Mouse (Mus musculus): Measurements from ENCODE around the gene Mvd. TPM values are rescaled to one million over a fixed set of nuclear protein-coding genes. Genes with fewer than 3 reads are reported as not detected.

Mvd gene
- polyA plus RNA-seq, 1 experiment from 2014 or later, result 15.9 TPM

- Histone ChIP-seq H3K4me2 (ENCODE audit: low read depth, low read length) (no peak overlapping the region), H3K4me1 (ENCODE audit: control insufficient read depth, insufficient read depth, low read length) (peaks cover 15% of the 10 kb centered on the region), H3K9me3 (replicated peaks; ENCODE audit: control insufficient read depth, low read length) (no peaks in the 10 kb centered on the region), H3K9ac (ENCODE audit: low read length) (no peak overlapping the region), H3K27me3 (ENCODE audit: control insufficient read depth, insufficient read depth, low read length) (no peaks in the 10 kb centered on the region), H3K4me3 (ENCODE audit: low read length) (no peak overlapping the region), H3K27ac (ENCODE audit: low read length) (peak overlapping the region; percentile 30; the same call in 1 of the 2 replicates), H3K36me3 (ENCODE audit: control insufficient read depth, insufficient read depth) (peaks cover 15% of the 10 kb centered on the region)
- 82% methylated on average over 5 of the region's 5 CpGs for WGBS
- no peak for ATAC-seq (replicated peaks; ENCODE audit: extremely low read depth, insufficient read depth, low FRiP score)
Observed at GRCm38 (mm10) chr8:122470691-122471090, 27.5 kb upstream of the Mvd start.

GRCm38 (mm10) chr8:122469965-122470364, 26.7 kb upstream of the Mvd start:
- no peaks in the 10 kb centered on the region for H3K27me3 ChIP-seq (ENCODE audit: control insufficient read depth, insufficient read depth, low read length)
- no peaks in the 10 kb centered on the region for H3K9me3 ChIP-seq (replicated peaks; ENCODE audit: control insufficient read depth, low read length)
- H3K27ac ChIP-seq (ENCODE audit: low read length), result no peak overlapping the region; the same call in 1 of the 2 replicates
- H3K4me1 ChIP-seq (ENCODE audit: control insufficient read depth, insufficient read depth, low read length), result peaks cover 14% of the 10 kb centered on the region
- no peak overlapping the region for H3K9ac ChIP-seq (ENCODE audit: low read length)
- peak; percentile 21; the same call in 1 of the 2 replicates for ATAC-seq (replicated peaks; ENCODE audit: extremely low read depth, insufficient read depth, low FRiP score)
- H3K4me2 ChIP-seq (ENCODE audit: low read depth, low read length), result no peak overlapping the region
- H3K36me3 ChIP-seq (ENCODE audit: control insufficient read depth, insufficient read depth), result peaks cover 17% of the 10 kb centered on the region
- H3K4me3 ChIP-seq (ENCODE audit: low read length), result no peak overlapping the region
- 86% methylated on average over 10 of the region's 10 CpGs for WGBS

DNA sequence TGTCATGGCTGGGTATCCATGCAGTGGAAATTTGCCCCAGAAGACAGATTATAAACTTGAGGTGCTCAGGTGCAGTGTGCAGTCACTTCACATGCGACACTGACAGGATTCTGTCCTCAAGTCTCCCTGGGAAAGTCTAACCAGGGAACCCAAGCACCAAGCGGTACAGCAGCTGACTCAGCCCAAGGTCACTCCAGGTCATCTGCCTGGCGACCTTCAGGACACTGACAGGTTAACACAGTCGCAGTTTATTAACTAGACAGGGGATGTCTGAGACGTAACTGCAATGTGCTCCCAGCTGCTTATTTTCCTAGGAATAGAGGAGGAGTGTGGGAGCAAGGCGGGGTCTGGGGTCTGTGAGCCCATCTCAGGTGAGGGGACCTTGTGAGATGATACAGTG, 26.2 kb upstream of the Mvd start:
- WGBS, result 79% methylated on average over 6 of the region's 6 CpGs
- Histone ChIP-seq H3K4me1 (ENCODE audit: control insufficient read depth, insufficient read depth, low read length) (peaks cover 8% of the 10 kb centered on the region), H3K9me3 (replicated peaks; ENCODE audit: control insufficient read depth, low read length) (no peaks in the 10 kb centered on the region), H3K4me2 (ENCODE audit: low read depth, low read length) (no peak overlapping the region), H3K4me3 (ENCODE audit: low read length) (no peak overlapping the region), H3K27me3 (ENCODE audit: control insufficient read depth, insufficient read depth, low read length) (no peaks in the 10 kb centered on the region), H3K36me3 (ENCODE audit: control insufficient read depth, insufficient read depth) (peaks cover 17% of the 10 kb centered on the region), H3K27ac (ENCODE audit: low read length) (no peak overlapping the region), H3K9ac (ENCODE audit: low read length) (no peak overlapping the region)
- no peak for ATAC-seq (replicated peaks; ENCODE audit: extremely low read depth, insufficient read depth, low FRiP score)

GRCm38 (mm10) chr8:122467816-122468215, 24.6 kb upstream of the Mvd start:
- Histone ChIP-seq H3K27ac (ENCODE audit: low read length) (no peak overlapping the region), H3K27me3 (ENCODE audit: control insufficient read depth, insufficient read depth, low read length) (no peaks in the 10 kb centered on the region), H3K4me3 (ENCODE audit: low read length) (no peak overlapping the region), H3K4me2 (ENCODE audit: low read depth, low read length) (no peak overlapping the region), H3K36me3 (ENCODE audit: control insufficient read depth, insufficient read depth) (peaks cover 12% of the 10 kb centered on the region), H3K9ac (ENCODE audit: low read length) (no peak overlapping the region), H3K9me3 (replicated peaks; ENCODE audit: control insufficient read depth, low read length) (no peaks in the 10 kb centered on the region), H3K4me1 (ENCODE audit: control insufficient read depth, insufficient read depth, low read length) (peaks cover 12% of the 10 kb centered on the region)
- WGBS, result 85% methylated on average over 13 of the region's 13 CpGs
- ATAC-seq (replicated peaks; ENCODE audit: extremely low read depth, insufficient read depth, low FRiP score), result no peak

DNA sequence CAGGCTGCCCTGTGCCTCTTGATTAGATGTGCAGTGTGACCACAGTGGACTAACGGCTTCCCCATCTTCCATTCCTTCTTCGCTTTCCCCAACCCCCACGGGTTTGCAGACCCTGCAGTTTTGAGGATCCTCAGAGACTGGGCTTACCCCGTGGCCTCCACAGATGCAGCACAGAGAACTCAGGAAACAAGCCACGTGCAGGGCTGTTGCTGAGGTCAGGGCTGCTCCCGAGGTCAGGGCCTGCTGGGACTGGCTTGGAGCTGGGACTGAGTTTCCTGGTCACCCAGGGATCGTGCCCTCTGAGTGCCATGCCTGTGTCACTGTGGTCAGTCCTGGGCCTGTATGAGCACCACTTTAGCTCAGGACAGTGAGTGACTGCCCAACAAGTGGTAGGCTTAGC, 21.8 kb upstream of the Mvd start:
- Histone ChIP-seq H3K9me3 (replicated peaks; ENCODE audit: control insufficient read depth, low read length) (no peaks in the 10 kb centered on the region), H3K36me3 (ENCODE audit: control insufficient read depth, insufficient read depth) (peaks cover 12% of the 10 kb centered on the region), H3K4me2 (ENCODE audit: low read depth, low read length) (no peak overlapping the region), H3K27ac (ENCODE audit: low read length) (no peak overlapping the region), H3K27me3 (ENCODE audit: control insufficient read depth, insufficient read depth, low read length) (peaks cover 3% of the 10 kb centered on the region; the same call in 1 of the 2 replicates), H3K4me3 (ENCODE audit: low read length) (no peak overlapping the region), H3K4me1 (ENCODE audit: control insufficient read depth, insufficient read depth, low read length) (peaks cover 32% of the 10 kb centered on the region), H3K9ac (ENCODE audit: low read length) (no peak overlapping the region)
- ATAC-seq (replicated peaks; ENCODE audit: extremely low read depth, insufficient read depth, low FRiP score), result no peak
- 56% methylated on average over 7 of the region's 7 CpGs for WGBS

- WGBS, result 33% methylated on average over 12 of the region's 12 CpGs
- no peak overlapping the region for H3K4me3 ChIP-seq (ENCODE audit: low read length)
- no peak overlapping the region for H3K4me2 ChIP-seq (ENCODE audit: low read depth, low read length)
- no peak overlapping the region for H3K9ac ChIP-seq (ENCODE audit: low read length)
- 0 out of 2 replicates have a peak, but pooled peaks have one; percentile 21 for ATAC-seq (replicated peaks; ENCODE audit: extremely low read depth, insufficient read depth, low FRiP score)
- peaks cover 3% of the 10 kb centered on the region; the same call in 1 of the 2 replicates for H3K27me3 ChIP-seq (ENCODE audit: control insufficient read depth, insufficient read depth, low read length)
- H3K4me1 ChIP-seq (ENCODE audit: control insufficient read depth, insufficient read depth, low read length), result peaks cover 34% of the 10 kb centered on the region
- no peaks in the 10 kb centered on the region for H3K9me3 ChIP-seq (replicated peaks; ENCODE audit: control insufficient read depth, low read length)
- H3K36me3 ChIP-seq (ENCODE audit: control insufficient read depth, insufficient read depth), result peaks cover 12% of the 10 kb centered on the region
- H3K27ac ChIP-seq (ENCODE audit: low read length), result no peak overlapping the region; the same call in 1 of the 2 replicates
Observed at GRCm38 (mm10) chr8:122463651-122464640, 20.7 kb upstream of the Mvd start.

DNA sequence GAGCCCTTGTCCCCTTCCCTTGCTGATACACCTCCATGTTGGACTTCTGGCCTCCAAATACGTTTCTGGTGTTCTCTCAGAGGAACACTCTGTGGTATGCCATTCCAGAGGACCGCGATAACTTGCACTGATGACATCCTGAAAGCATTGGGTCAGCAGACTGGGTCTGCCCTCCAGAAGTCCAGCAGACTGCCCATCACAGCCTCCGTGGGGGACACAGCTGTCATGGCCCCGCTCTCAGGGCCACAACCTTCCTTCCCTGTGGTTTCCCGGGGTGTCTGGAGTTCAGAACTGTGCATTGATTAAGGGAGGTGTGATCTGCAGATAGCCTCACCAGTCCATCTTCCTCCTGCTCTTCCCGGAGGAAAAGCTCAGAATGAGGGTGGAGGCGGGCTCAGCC, 19.3 kb upstream of the Mvd start:
- Histone ChIP-seq H3K27ac (ENCODE audit: low read length) (no peak overlapping the region), H3K4me3 (ENCODE audit: low read length) (no peak overlapping the region), H3K27me3 (ENCODE audit: control insufficient read depth, insufficient read depth, low read length) (peaks cover 8% of the 10 kb centered on the region; the same call in 1 of the 2 replicates), H3K4me2 (ENCODE audit: low read depth, low read length) (no peak overlapping the region), H3K9me3 (replicated peaks; ENCODE audit: control insufficient read depth, low read length) (no peaks in the 10 kb centered on the region), H3K4me1 (ENCODE audit: control insufficient read depth, insufficient read depth, low read length) (peaks cover 34% of the 10 kb centered on the region), H3K9ac (ENCODE audit: low read length) (no peak overlapping the region), H3K36me3 (ENCODE audit: control insufficient read depth, insufficient read depth) (peaks cover 8% of the 10 kb centered on the region; the same call in 1 of the 2 replicates)
- ATAC-seq (replicated peaks; ENCODE audit: extremely low read depth, insufficient read depth, low FRiP score), result no peak
- WGBS, result 62% methylated on average over 8 of the region's 8 CpGs

DNA sequence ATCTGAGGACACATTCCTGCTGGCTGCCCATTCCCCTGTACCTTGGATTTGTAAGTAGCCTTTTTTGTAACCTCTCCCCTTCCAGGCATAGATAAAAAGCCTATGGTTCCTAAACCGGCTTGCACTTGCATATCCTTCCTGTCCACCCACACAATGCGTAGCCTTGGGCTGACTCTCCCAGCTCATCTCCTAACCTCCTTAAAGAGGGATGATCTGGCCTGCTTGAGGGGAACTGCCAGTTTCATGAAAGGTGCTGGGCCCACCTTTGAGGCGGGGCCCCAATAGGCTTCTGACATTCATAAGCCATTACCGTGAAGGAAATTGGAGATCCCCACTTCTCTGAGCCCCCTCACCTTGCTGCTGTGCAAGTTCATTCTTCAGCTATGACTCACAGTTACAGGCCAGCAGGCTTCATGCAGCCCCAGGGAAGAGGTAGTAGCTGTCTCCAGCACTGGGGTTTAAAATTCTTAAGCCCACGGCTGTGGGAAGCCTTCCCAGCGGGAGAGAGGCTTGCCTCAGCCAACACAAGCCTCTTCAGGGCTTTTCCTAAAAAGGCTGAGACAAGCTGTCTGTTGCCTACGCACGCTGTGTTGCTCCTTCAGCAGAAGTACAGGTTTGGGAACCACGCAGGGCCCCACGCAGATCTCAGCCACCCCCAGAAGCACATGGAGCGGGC, 18.4 kb upstream of the Mvd start:
- peaks cover 8% of the 10 kb centered on the region; the same call in 1 of the 2 replicates for H3K27me3 ChIP-seq (ENCODE audit: control insufficient read depth, insufficient read depth, low read length)
- H3K4me2 ChIP-seq (ENCODE audit: low read depth, low read length), result no peak overlapping the region
- H3K4me1 ChIP-seq (ENCODE audit: control insufficient read depth, insufficient read depth, low read length), result peaks cover 34% of the 10 kb centered on the region
- 0 out of 2 replicates have a peak, but pooled peaks cover 4% of the 10 kb centered on the region for H3K36me3 ChIP-seq (ENCODE audit: control insufficient read depth, insufficient read depth)
- 60% methylated on average over 11 of the region's 11 CpGs for WGBS
- no peak for ATAC-seq (replicated peaks; ENCODE audit: extremely low read depth, insufficient read depth, low FRiP score)
- no peaks in the 10 kb centered on the region for H3K9me3 ChIP-seq (replicated peaks; ENCODE audit: control insufficient read depth, low read length)
- no peak overlapping the region for H3K9ac ChIP-seq (ENCODE audit: low read length)
- no peak overlapping the region for H3K4me3 ChIP-seq (ENCODE audit: low read length)
- no peak overlapping the region for H3K27ac ChIP-seq (ENCODE audit: low read length)

Data from heart, embryonic 16.5 days (tissue).